Mouse (Mus musculus): ENCODE measurements at regions not wholly inside any gene's neighbourhood (a gene's known extent, or its start where the extent isn't known, plus 50 kb on each side); places are given as distances from the start of the nearest gene placed in this dataset.

DNA sequence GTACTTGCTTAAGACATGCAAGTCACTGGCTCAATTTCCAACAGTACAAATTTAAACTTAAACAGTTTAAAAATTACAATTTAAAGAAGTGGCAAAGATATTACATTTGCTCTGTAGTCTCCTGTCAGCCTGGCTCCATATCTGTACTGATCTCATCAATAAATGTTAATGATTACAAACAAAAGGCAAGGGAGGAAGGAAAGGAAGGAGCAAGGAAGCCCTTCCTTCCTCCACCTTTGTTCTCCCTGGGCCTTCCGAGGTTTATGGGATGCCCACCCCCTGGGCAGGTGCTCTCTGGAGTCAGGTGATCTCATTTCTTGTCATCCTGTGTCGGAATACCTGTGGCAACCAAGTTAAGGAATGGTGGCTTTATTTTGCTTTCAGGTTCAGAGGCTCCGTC is 132.5 kb downstream of the Qrsl1 start:
- no peak for TF ChIP-seq CTCF (IDR thresholded peaks at IDR 0.05; ENCODE audit: control insufficient read depth, insufficient read depth, insufficient replicate concordance, low read depth, low read length)
- TF ChIP-seq POLR2A (IDR thresholded peaks at IDR 0.05; ENCODE audit: control insufficient read depth, low read depth, low read length) = no peak
